25 mouse cellular contexts compared by ENCODE assay signal in genomic region chr3:41560489-41560888, GRCm38 (mm10).
"Had no signal": no experiment of that assay in that cellular context is flagged by ENCODE, and none has a peak within 500 bp of the region (broad histone marks: within the 10 kb centered on the region; RNA-seq: fewer than 3 reads in every experiment).

No protein-coding gene starts in this region.

- ATAC-seq: hindbrain, postnatal 0 days; intestine, embryonic 16.5 days had no signal

- H3K27me3 ChIP-seq: heart, embryonic 13.5 days; heart, embryonic 15.5 days; hindbrain, embryonic 13.5 days; hindbrain, embryonic 15.5 days; kidney, embryonic 15.5 days; limb, embryonic 12.5 days; liver, embryonic 13.5 days had no signal

- H3K9me3 ChIP-seq: heart, embryonic 13.5 days; heart, embryonic 15.5 days; hindbrain, embryonic 13.5 days; hindbrain, embryonic 15.5 days; kidney, embryonic 15.5 days; limb, embryonic 10.5 days; liver, embryonic 13.5 days had no signal

- H3K9ac ChIP-seq: heart, embryonic 13.5 days; heart, embryonic 15.5 days; hindbrain, embryonic 13.5 days; hindbrain, embryonic 15.5 days; kidney, embryonic 15.5 days; limb, embryonic 12.5 days; liver, embryonic 13.5 days had no signal

- H3K36me3 ChIP-seq: heart, embryonic 13.5 days; heart, embryonic 15.5 days; hindbrain, embryonic 13.5 days; hindbrain, embryonic 15.5 days; kidney, embryonic 15.5 days; limb, embryonic 10.5 days; limb, embryonic 12.5 days; liver, embryonic 13.5 days had no signal

- DNase-seq: gastrocnemius, postnatal 14 days; gastrocnemius, postnatal 36 days; heart, adult 11 months; heart, adult 2 months; heart, postnatal 14 days; heart, postnatal 36 days; kidney, adult 11 months; kidney, adult 2 months; kidney, adult 9 months; kidney, postnatal 14 days; kidney, postnatal 36 days; layer of hippocampus, adult 9-11 months; liver; liver, embryonic 13.5 days had no signal

- H3K4me3 ChIP-seq: heart, adult 2 months; heart, embryonic 13.5 days; heart, embryonic 15.5 days; hindbrain, embryonic 13.5 days; hindbrain, embryonic 15.5 days; kidney, embryonic 15.5 days; left cerebral cortex, adult 2 months; limb, embryonic 10.5 days; limb, embryonic 12.5 days; liver, embryonic 13.5 days had no signal

- H3K27ac ChIP-seq: heart, adult 2 months; heart, embryonic 13.5 days; heart, embryonic 15.5 days; hindbrain, embryonic 13.5 days; hindbrain, embryonic 15.5 days; hindbrain, postnatal 0 days; kidney, embryonic 15.5 days; kidney, postnatal 0 days; left cerebral cortex, adult 2 months; limb, embryonic 10.5 days; limb, embryonic 12.5 days; liver, embryonic 13.5 days had no signal
